ENCODE assay signal across 45 mouse cellular contexts in the genomic region with DNA sequence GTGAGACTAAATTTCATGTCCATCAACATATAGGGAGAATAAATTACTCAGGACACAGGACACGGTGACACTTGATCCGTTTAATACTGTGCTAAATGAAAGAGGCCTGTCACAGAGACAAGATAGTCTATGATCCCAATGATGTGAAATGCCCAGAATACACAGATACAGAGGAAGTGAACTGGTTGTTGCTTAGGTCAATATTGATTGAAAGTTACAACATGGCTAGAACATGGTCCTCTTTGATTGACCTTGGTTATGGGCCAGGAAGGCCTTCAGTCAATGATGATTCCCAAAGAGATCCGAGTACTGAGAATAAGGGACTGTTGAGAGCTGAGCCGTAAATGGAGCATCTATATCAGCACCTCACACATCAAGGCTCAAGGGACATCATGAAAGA. TPM values are rescaled to one million over a fixed set of nuclear protein-coding genes. Genes with fewer than 3 reads are reported as not detected.
"Had no signal": no experiment of that assay in that cellular context is flagged by ENCODE, and none has a peak within 500 bp of the region (broad histone marks: within the 10 kb centered on the region; RNA-seq: fewer than 3 reads in every experiment).

No protein-coding gene starts in this region.

- DNase-seq: layer of hippocampus, postnatal 36 days; left cerebral cortex, postnatal 4 days; liver, embryonic 13.5 days; lung, adult 18-20 months; lung, adult 2 months; lung, embryonic 14.5 days; lung, postnatal 10 days; lung, postnatal 14 days; lung, postnatal 36 days; lung, postnatal 4 days; midbrain, embryonic 14.5 days had no signal

- H3K4me1 ChIP-seq: limb, embryonic 10.5 days; limb, embryonic 12.5 days; limb, embryonic 13.5 days; limb, embryonic 15.5 days; liver, embryonic 13.5 days; liver, embryonic 15.5 days; lung, embryonic 15.5 days; megakaryocyte, embryonic 14.5 days; midbrain, embryonic 10.5 days; midbrain, embryonic 12.5 days; midbrain, embryonic 13.5 days; midbrain, embryonic 15.5 days; neural tube, embryonic 12.5 days had no signal

- H3K36me3 ChIP-seq: limb, embryonic 10.5 days; limb, embryonic 12.5 days; limb, embryonic 13.5 days; limb, embryonic 15.5 days; liver, embryonic 13.5 days; lung, embryonic 15.5 days; midbrain, embryonic 10.5 days; midbrain, embryonic 12.5 days; midbrain, embryonic 13.5 days; midbrain, embryonic 15.5 days; neural tube, embryonic 12.5 days had no signal

- ATAC-seq: lung, postnatal 0 days; midbrain, embryonic 13.5 days; midbrain, embryonic 15.5 days; midbrain, embryonic 16.5 days had no signal

- H3K9me3 ChIP-seq: limb, embryonic 15.5 days; lung, embryonic 15.5 days had no signal

- H3K9ac ChIP-seq: limb, embryonic 12.5 days; limb, embryonic 13.5 days; limb, embryonic 15.5 days; liver, embryonic 13.5 days; liver, embryonic 14.5 days; liver, embryonic 15.5 days; lung, embryonic 14.5 days; lung, embryonic 15.5 days; midbrain, embryonic 12.5 days; midbrain, embryonic 13.5 days; midbrain, embryonic 15.5 days; neural tube, embryonic 12.5 days had no signal

- H3K27me3 ChIP-seq: limb, embryonic 12.5 days; limb, embryonic 13.5 days; limb, embryonic 15.5 days; liver, embryonic 13.5 days; liver, embryonic 15.5 days; lung, embryonic 15.5 days; megakaryocyte, embryonic 14.5 days; midbrain, embryonic 12.5 days; midbrain, embryonic 13.5 days; midbrain, embryonic 15.5 days; neural tube, embryonic 12.5 days had no signal

- H3K4me2 ChIP-seq: limb, embryonic 12.5 days; limb, embryonic 13.5 days; limb, embryonic 15.5 days; liver, embryonic 13.5 days; liver, embryonic 15.5 days; lung, embryonic 14.5 days; lung, embryonic 15.5 days; midbrain, embryonic 11.5 days; midbrain, embryonic 12.5 days; midbrain, embryonic 13.5 days; midbrain, embryonic 15.5 days; neural tube, embryonic 12.5 days had no signal

- H3K4me3 ChIP-seq: left cerebral cortex, adult 2 months; limb, embryonic 10.5 days; limb, embryonic 12.5 days; limb, embryonic 13.5 days; limb, embryonic 15.5 days; liver, embryonic 13.5 days; liver, embryonic 15.5 days; lung, embryonic 15.5 days; megakaryocyte, embryonic 14.5 days; midbrain, embryonic 10.5 days; midbrain, embryonic 12.5 days; midbrain, embryonic 13.5 days; midbrain, embryonic 15.5 days; myocyte; neural tube, embryonic 12.5 days had no signal

- H3K27ac ChIP-seq: left cerebral cortex, adult 2 months; limb, embryonic 10.5 days; limb, embryonic 12.5 days; limb, embryonic 13.5 days; limb, embryonic 15.5 days; liver, embryonic 13.5 days; liver, embryonic 14.5 days; liver, embryonic 15.5 days; lung, embryonic 15.5 days; macrophage; midbrain, embryonic 10.5 days; midbrain, embryonic 12.5 days; midbrain, embryonic 13.5 days; midbrain, embryonic 15.5 days; neural tube, embryonic 12.5 days had no signal

RNA-seq across cellular contexts. Expression of gene Cyp3a16, which starts 15.1 kb away (rescaled TPM):
- total RNA-seq: layer of hippocampus, postnatal 36 days; left cerebral cortex, adult 18-20 months; left cerebral cortex, adult 2 months; left cerebral cortex, adult 8-10 months; left cerebral cortex, postnatal 10 days; left cerebral cortex, postnatal 14 days; left cerebral cortex, postnatal 25 days; left cerebral cortex, postnatal 36 days; left cerebral cortex, postnatal 4 days; megakaryocyte progenitor cell, adult 5-6 weeks; megakaryocyte, adult 5-6 weeks; megakaryocyte-erythroid progenitor cell, adult 5-6 weeks; midbrain, postnatal 0 days; monocyte, adult 5-6 weeks had no signal
- polyA plus RNA-seq: limb, embryonic 10.5 days; limb, embryonic 11.5 days; limb, embryonic 12.5 days; limb, embryonic 13.5 days; limb, embryonic 14.5 days; limb, embryonic 15.5 days; lung, adult 2 months; lung, embryonic 14.5 days; lung, embryonic 15.5 days; lung, embryonic 16.5 days; lung, postnatal 0 days; macrophage; midbrain, embryonic 10.5 days; midbrain, embryonic 11.5 days; midbrain, embryonic 12.5 days; midbrain, embryonic 13.5 days; midbrain, embryonic 14.5 days; midbrain, embryonic 15.5 days; midbrain, embryonic 16.5 days; midbrain, postnatal 0 days; myocyte; neural tube, embryonic 11.5 days; neural tube, embryonic 12.5 days had no signal
